Mouse (Mus musculus) liver, embryonic 12.5 days (tissue): Measurements from ENCODE around the gene Gm30083. TPM values are rescaled to one million over a fixed set of nuclear protein-coding genes. Genes with fewer than 3 reads are reported as not detected.

Source experiments
- ATAC-seq: fragments of 200-750 bp; cut with Nextera tagmentation; 2 replicates; pipeline ENCODE4 v1.8.0; 2017; ENCODE audit warnings: moderate number of reproducible peaks, mild to moderate bottlenecking, moderate library complexity
- H3K27ac ChIP-seq: fragments of 300-500 bp; sonication (generic); 2 replicates; pipeline ENCODE4 v1.5.1; 2016; ENCODE audit warnings: mild to moderate bottlenecking
- H3K27me3 ChIP-seq: fragments of 300-500 bp; sonication (generic); replicated peaks from 2 replicates; pipeline ENCODE4 v1.6.1; 2016; ENCODE audit warnings: mild to moderate bottlenecking, moderate library complexity
- H3K36me3 ChIP-seq: fragments of 300-500 bp; sonication (generic); 2 replicates; pipeline ENCODE4 v1.6.1; 2016; ENCODE audit warnings: mild to moderate bottlenecking, moderate library complexity
- H3K4me1 ChIP-seq: fragments of 300-500 bp; sonication (generic); 2 replicates; pipeline ENCODE4 v1.6.1; 2016
- H3K4me2 ChIP-seq: fragments of 300-500 bp; sonication (generic); 2 replicates; pipeline ENCODE4 v1.6.1; 2016; ENCODE audit warnings: mild to moderate bottlenecking, moderate library complexity
- H3K4me3 ChIP-seq: fragments of 300-500 bp; sonication (generic); 2 replicates; pipeline ENCODE4 v1.5.1; 2016; ENCODE audit warnings: mild to moderate bottlenecking, moderate library complexity
- H3K9ac ChIP-seq: fragments of 300-500 bp; sonication (generic); 2 replicates; pipeline ENCODE4 v1.6.1; 2016; ENCODE audit warnings: mild to moderate bottlenecking, moderate library complexity
- H3K9me3 ChIP-seq: fragments of 300-500 bp; sonication (generic); replicated peaks from 2 replicates; pipeline ENCODE4 v1.6.1; 2016; ENCODE audit warnings: mild to moderate bottlenecking, moderate library complexity
- WGBS: fragments of 180-500 bp; shearing (Covaris S2); methylation state at CpG from one replicate; pipeline ENCODE4 v1.1.7; 2016; ENCODE audit not compliant: insufficient replicate concordance; 5-methylcytosine and 5-hydroxymethylcytosine counted together
- polyA plus RNA-seq: library from polyadenylated mRNA; unstranded; fragments of >200 nt; fragmentation: Nextera tagmentation; extraction: Ambion mirVana; gene quantifications from 2 replicates; pipeline ENCODE4 v1.2.1, GENCODE M21; 2016

Gm30083 gene
- polyA plus RNA-seq: not detected in 2 replicates

- Histone ChIP-seq H3K4me2 (no peak within 1 kb of the TSS), H3K27ac (no peak within 1 kb of the TSS), H3K4me3 (no peak within 1 kb of the TSS), H3K27me3 (no peaks in the 10 kb centered on the region), H3K4me1 (no peaks in the 10 kb centered on the region), H3K36me3 (no peaks in the 10 kb centered on the region), H3K9me3 (no peaks in the 10 kb centered on the region), H3K9ac (no peak within 1 kb of the TSS)
- no peak for ATAC-seq
- WGBS: 56% methylated on average over 3 of the region's 3 CpGs
Observed at GRCm38 (mm10) chr14:34015063-34015462, at the start of gene Gm30083. Gene Gm30083 (minus strand): TSS chr14:34015182.

GRCm38 (mm10) chr14:34052516-34052915 is 37.5 kb upstream of the Gm30083 start, which contains the start of gene Antxrl:
Gene Antxrl (plus strand): TSS chr14:34052707.
- no peak within 1 kb of the TSS for H3K4me3 ChIP-seq
- no peak for ATAC-seq
- H3K27me3 ChIP-seq: no peaks in the 10 kb centered on the region
- no peak within 1 kb of the TSS for H3K4me2 ChIP-seq
- no peak within 1 kb of the TSS for H3K9ac ChIP-seq
- no peaks in the 10 kb centered on the region for H3K4me1 ChIP-seq
- H3K36me3 ChIP-seq: no peaks in the 10 kb centered on the region
- H3K9me3 ChIP-seq: no peaks in the 10 kb centered on the region
- 72% methylated on average over 6 of the region's 6 CpGs for WGBS
- no peak within 1 kb of the TSS for H3K27ac ChIP-seq

- Histone ChIP-seq H3K27me3 (no peaks in the 10 kb centered on the region), H3K4me1 (no peaks in the 10 kb centered on the region), H3K9me3 (no peaks in the 10 kb centered on the region), H3K36me3 (no peaks in the 10 kb centered on the region), H3K9ac (no peak overlapping the region), H3K27ac (no peak overlapping the region), H3K4me3 (no peak overlapping the region), H3K4me2 (no peak overlapping the region)
- WGBS: 59% methylated on average over 5 of the region's 5 CpGs
- no peak for ATAC-seq
Observed at GRCm38 (mm10) chr14:34050101-34050779, 35.3 kb upstream of the Gm30083 start.

GRCm38 (mm10) chr14:34043341-34043740 is 28.4 kb upstream of the Gm30083 start:
- no peak overlapping the region for H3K27ac ChIP-seq
- 44% methylated on average over 3 of the region's 3 CpGs for WGBS
- no peaks in the 10 kb centered on the region for H3K27me3 ChIP-seq
- H3K9ac ChIP-seq: no peak overlapping the region
- ATAC-seq: no peak
- H3K4me2 ChIP-seq: no peak overlapping the region
- no peak overlapping the region for H3K4me3 ChIP-seq
- H3K36me3 ChIP-seq: no peaks in the 10 kb centered on the region
- H3K9me3 ChIP-seq: no peaks in the 10 kb centered on the region
- H3K4me1 ChIP-seq: no peaks in the 10 kb centered on the region

- Histone ChIP-seq H3K27ac (no peak overlapping the region), H3K4me1 (no peaks in the 10 kb centered on the region), H3K36me3 (no peaks in the 10 kb centered on the region), H3K9me3 (no peaks in the 10 kb centered on the region), H3K4me2 (no peak overlapping the region), H3K4me3 (no peak overlapping the region), H3K27me3 (no peaks in the 10 kb centered on the region), H3K9ac (no peak overlapping the region)
- ATAC-seq: no peak
- WGBS: 60% methylated on average over 4 of the region's 4 CpGs
Observed at GRCm38 (mm10) chr14:34041241-34041640, 26.3 kb upstream of the Gm30083 start.

- WGBS: 75% methylated on average over 8 of the region's 8 CpGs
- no peak overlapping the region for H3K27ac ChIP-seq
- ATAC-seq: no peak
- no peaks in the 10 kb centered on the region for H3K4me1 ChIP-seq
- H3K27me3 ChIP-seq: no peaks in the 10 kb centered on the region
- no peak overlapping the region for H3K4me3 ChIP-seq
- no peaks in the 10 kb centered on the region for H3K36me3 ChIP-seq
- no peak overlapping the region for H3K4me2 ChIP-seq
- H3K9ac ChIP-seq: no peak overlapping the region
- no peaks in the 10 kb centered on the region for H3K9me3 ChIP-seq
Observed at GRCm38 (mm10) chr14:34033841-34034610, 19.0 kb upstream of the Gm30083 start.

GRCm38 (mm10) chr14:34026710-34027109 is 11.7 kb upstream of the Gm30083 start:
- H3K9me3 ChIP-seq: no peaks in the 10 kb centered on the region
- H3K4me1 ChIP-seq: no peaks in the 10 kb centered on the region
- WGBS: 56% methylated on average over 2 of the region's 2 CpGs
- H3K36me3 ChIP-seq: no peaks in the 10 kb centered on the region
- no peak overlapping the region for H3K9ac ChIP-seq
- H3K4me3 ChIP-seq: no peak overlapping the region
- ATAC-seq: no peak
- no peak overlapping the region for H3K27ac ChIP-seq
- H3K4me2 ChIP-seq: no peak overlapping the region
- no peaks in the 10 kb centered on the region for H3K27me3 ChIP-seq

- H3K36me3 ChIP-seq: no peaks in the 10 kb centered on the region
- no peaks in the 10 kb centered on the region for H3K27me3 ChIP-seq
- no peaks in the 10 kb centered on the region for H3K9me3 ChIP-seq
- no peak overlapping the region for H3K4me3 ChIP-seq
- H3K9ac ChIP-seq: no peak overlapping the region
- no peaks in the 10 kb centered on the region for H3K4me1 ChIP-seq
- 67% methylated on average over 2 of the region's 2 CpGs for WGBS
- ATAC-seq: no peak
- no peak overlapping the region for H3K27ac ChIP-seq
- H3K4me2 ChIP-seq: no peak overlapping the region
Observed at GRCm38 (mm10) chr14:34016938-34017337, 2.0 kb upstream of the Gm30083 start.

GRCm38 (mm10) chr14:34016381-34016780 is 1.4 kb upstream of the Gm30083 start, which contains the start of gene Gm5460:
Gene Gm5460 (plus strand): TSS chr14:34016758.
- Histone ChIP-seq H3K4me1 (no peaks in the 10 kb centered on the region), H3K36me3 (no peaks in the 10 kb centered on the region), H3K4me2 (no peak within 1 kb of the TSS), H3K9me3 (no peaks in the 10 kb centered on the region), H3K4me3 (no peak within 1 kb of the TSS), H3K27me3 (no peaks in the 10 kb centered on the region), H3K27ac (no peak within 1 kb of the TSS), H3K9ac (no peak within 1 kb of the TSS)
- no peak for ATAC-seq
- 72% methylated on average over 4 of the region's 4 CpGs for WGBS

GRCm38 (mm10) chr14:34002358-34002757 is 12.6 kb downstream of the Gm30083 start:
- no peak overlapping the region for H3K9ac ChIP-seq
- 63% methylated on average over 5 of the region's 5 CpGs for WGBS
- H3K4me2 ChIP-seq: no peak overlapping the region

GRCm38 (mm10) chr14:34001445-34001844 is 13.5 kb downstream of the Gm30083 start:
- H3K27me3 ChIP-seq: no peaks in the 10 kb centered on the region
- H3K9ac ChIP-seq: no peak overlapping the region
- no peak for ATAC-seq
- no peak overlapping the region for H3K27ac ChIP-seq
- no peaks in the 10 kb centered on the region for H3K9me3 ChIP-seq
- H3K4me1 ChIP-seq: no peaks in the 10 kb centered on the region
- no peak overlapping the region for H3K4me3 ChIP-seq
- H3K4me2 ChIP-seq: no peak overlapping the region
- no peaks in the 10 kb centered on the region for H3K36me3 ChIP-seq

More at GRCm38 (mm10) chr14:34002358-34002757, 12.6 kb downstream of the Gm30083 start:
- no peaks in the 10 kb centered on the region for H3K27me3 ChIP-seq
- no peak overlapping the region for H3K4me3 ChIP-seq
- ATAC-seq: no peak
- no peaks in the 10 kb centered on the region for H3K36me3 ChIP-seq
- H3K4me1 ChIP-seq: no peaks in the 10 kb centered on the region
- no peak overlapping the region for H3K27ac ChIP-seq
- H3K9me3 ChIP-seq: no peaks in the 10 kb centered on the region

GRCm38 (mm10) chr14:34000076-34000475 is 14.9 kb downstream of the Gm30083 start:
- Histone ChIP-seq H3K4me2 (no peak overlapping the region), H3K9me3 (no peaks in the 10 kb centered on the region), H3K36me3 (no peaks in the 10 kb centered on the region), H3K27me3 (no peaks in the 10 kb centered on the region), H3K27ac (no peak overlapping the region), H3K4me3 (no peak overlapping the region), H3K4me1 (no peaks in the 10 kb centered on the region), H3K9ac (no peak overlapping the region)
- no peak for ATAC-seq
